Mouse (Mus musculus): ENCODE measurements around the gene Olfr1256.

Olfr1256 gene

GRCm38 (mm10) chr2:89841455-89841854 is at the start of gene Olfr1256:
TSS of gene Olfr1256 (minus strand) at chr2:89841555.
- DNase-seq (ENCODE audit: low read depth) = no peak

DNA sequence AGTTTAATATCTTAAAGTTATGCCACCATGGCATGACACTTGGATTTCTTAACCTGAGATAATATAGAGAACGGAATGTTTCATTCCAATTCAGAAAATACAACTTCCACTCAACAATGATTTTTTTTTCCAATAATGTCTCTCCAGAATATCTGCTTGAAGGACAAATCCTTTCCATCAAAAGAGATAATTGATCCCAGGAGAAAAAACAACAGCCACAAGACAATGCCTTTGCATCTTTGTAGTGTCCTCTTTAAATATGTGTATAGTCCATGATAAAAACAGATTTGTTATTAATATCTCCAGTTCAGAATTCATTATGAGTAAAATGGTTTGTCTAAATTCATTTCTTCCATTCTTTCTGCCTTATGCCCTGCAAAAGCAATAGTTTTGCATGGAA is 36.8 kb upstream of the Olfr1256 start, which contains the start of gene Olfr1257:
Gene Olfr1257, plus strand, starts transcription at position 301 of the 400 bp plus-strand sequence.
- no peak for DNase-seq (ENCODE audit: low read depth)

GRCm38 (mm10) chr2:89849230-89849629 is 7.9 kb upstream of the Olfr1256 start:
- no peak for DNase-seq (ENCODE audit: low read depth)

GRCm38 (mm10) chr2:89848105-89848504 is 6.8 kb upstream of the Olfr1256 start, which contains the start of gene Olfr48:
TSS of gene Olfr48 (minus strand) at chr2:89848205.
- DNase-seq (ENCODE audit: low read depth) = no peak

DNA sequence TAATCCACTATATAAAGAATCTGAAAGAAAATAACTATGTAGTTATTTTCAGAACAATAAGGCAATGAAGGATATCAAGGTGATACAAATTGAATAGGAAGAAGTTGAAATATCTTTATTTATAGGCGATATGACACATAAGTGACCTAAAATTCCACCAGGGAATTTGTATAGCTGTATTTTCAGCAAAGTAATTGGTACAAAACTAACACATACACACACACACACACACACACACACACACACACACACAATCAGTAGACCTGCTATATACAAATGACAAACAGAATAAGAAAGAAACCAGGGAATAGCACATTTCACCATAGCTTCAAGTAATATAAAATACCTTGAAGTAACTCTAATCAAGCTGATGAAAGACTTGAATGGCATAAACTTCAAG is 21.1 kb downstream of the Olfr1256 start:
- no peak for DNase-seq (ENCODE audit: low read depth)

GRCm38 (mm10) chr2:89811751-89812150 is 29.6 kb downstream of the Olfr1256 start, which contains the start of gene Olfr1255:
TSS of gene Olfr1255 (plus strand) at chr2:89812051.
- no peak for DNase-seq (ENCODE audit: low read depth)

DNA sequence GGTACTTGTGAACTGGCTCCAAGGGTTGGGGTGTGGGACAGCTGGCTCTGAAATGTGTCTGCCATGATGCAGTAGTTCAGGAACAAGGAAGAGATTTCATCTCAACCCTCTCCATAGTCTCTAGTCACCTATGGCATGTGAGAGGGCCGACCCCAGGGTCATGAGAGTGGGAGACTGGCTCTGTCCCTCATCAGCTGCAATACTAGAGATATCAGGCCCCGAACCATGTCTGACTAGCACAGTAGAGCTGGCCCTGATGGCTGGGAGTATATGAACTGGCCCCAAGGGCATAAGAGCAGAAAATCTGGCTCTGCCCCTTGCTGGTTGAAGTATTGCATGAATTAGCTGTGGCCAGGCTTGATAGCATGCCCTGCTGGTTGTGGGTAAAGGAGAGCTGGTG is 30.6 kb downstream of the Olfr1256 start:
- DNase-seq (ENCODE audit: low read depth) = no peak

DNA sequence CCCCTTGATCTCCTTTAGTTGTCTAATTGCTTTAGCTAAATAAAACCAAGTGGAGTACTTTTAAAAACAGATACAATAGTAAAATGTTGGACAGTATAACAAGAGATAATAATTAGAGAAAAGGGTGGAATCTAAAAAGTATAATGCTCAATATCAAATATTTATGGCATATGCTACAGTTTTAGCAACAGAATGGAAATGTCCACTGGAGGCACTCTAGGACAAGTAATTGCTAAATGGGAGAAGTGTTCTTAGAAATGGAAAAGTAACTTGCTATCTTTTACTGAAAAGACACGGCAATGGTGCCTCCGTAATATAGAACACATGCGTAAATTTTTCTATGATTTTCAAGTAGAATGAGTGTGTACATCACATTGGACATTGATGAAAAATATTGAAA is 41.8 kb downstream of the Olfr1256 start:
- DNase-seq (ENCODE audit: low read depth) = peak; percentile 15

DNA sequence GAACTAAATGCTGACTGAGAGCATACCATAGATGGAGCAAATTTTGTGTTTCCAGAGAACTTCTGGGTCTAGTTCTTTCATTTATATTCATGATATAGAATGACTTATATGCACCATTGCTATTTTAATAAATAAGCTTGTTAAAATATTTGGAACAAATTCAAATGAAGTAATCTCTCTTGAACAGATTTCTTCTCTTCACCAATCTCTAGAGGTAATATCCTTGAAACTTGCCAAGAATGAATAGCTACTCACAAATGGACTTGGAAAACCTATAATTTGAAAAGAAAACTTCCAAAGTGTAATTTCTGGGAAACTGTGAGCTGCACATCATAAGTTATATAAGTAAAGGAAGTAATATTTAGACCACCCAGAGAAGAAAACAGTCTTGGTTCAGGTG is 47.8 kb downstream of the Olfr1256 start, which contains the start of gene Olfr1254:
Gene Olfr1254, minus strand, starts transcription at position 101 of the 400 bp plus-strand sequence.
- no peak for DNase-seq (ENCODE audit: low read depth)

Measured in 416B (cell line).